Mouse (Mus musculus) adrenal gland, adult (tissue): ENCODE measurements around the gene Hcst.

ENCODE experiments used
- DNase-seq, 2 experiments: peaks; one replicate each; pipeline ENCODE4 v3.0.0; 2022 to 2023; ENCODE audit warnings: low spot score in 1 of 2; ENCODE audit not compliant: inconsistent age in 2 of 2

Hcst gene

DNA sequence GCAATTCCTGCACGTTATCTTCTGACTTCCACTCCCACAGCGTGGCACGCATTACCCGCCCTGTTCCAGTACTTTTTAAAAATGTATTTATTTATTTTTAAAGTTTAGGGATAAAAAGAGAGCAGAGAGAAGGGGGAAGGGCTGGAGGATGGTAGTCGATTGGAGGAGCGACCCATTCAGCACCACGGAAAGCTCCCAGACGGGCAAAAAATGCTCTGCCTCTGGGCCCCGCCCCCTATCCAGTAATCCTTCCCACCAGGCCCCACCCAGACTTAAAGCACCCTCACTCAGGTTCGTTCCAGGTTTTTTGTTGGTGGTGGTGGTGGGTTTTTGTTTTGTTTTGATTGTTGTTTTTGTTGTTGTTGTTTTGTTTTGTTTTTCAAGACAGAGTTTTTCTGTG is 14.6 kb upstream of the Hcst start:
- peak; percentile 48 to 89 for DNase-seq

DNA sequence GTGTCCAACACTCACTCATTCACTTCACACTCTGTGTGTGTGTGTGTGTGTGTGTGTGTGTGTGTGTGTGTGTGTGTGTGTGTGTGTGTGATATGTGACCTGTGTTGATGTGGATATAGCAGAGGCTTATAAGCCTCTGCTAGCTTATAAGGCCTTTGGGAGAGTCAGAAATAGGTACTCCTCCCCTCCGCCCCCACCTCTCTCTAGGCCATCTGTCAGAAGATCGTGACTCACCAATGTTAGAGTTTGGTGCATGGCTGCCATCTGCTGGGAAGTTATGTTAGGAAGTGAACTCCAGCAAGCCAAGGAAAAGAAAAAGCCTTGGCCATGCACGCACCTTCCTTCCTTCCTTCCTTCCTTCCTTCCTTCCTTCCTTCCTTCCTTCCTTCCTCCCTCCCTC is 12.1 kb upstream of the Hcst start:
- peak; percentile 71 to 89 for DNase-seq

DNA sequence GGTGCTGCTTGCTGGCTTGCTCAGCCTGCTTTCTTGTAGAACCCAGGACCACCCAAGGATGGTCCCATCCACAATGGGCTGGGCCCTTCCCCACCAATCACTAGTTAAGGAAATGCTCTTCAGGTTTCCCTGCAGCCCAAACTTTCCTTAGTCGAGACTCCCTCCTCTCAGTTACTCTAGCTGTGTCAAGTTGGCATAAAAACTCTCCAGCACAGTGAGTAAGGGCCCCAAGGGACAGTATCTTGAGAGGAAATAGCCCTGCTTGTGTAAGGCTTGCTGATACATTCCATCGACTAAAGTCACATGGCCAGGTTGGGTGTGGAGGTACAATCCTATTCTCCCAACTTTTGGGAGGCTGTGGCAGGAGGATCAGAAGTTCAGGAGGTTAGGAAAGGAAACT is 10.5 kb upstream of the Hcst start:
- DNase-seq, result no peak

DNA sequence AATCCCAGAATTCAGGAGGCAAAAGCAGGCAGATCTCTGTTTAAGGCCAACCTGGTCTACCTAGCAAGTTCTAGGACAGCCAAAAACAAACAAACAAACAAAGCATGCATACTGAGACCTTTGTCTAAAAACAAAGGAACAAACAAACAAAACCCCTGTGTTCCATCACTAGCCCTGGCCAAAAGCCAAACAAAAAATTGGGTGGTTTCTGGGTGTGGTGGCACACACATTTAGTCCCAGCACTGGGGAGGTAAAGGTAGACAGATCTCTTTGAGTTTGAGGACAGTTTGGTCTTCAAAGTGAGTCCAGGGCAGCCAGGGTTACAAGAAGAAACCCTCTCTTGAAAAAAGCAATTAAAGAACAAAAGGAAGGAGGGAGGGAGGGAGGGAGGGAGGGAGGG is 9.7 kb upstream of the Hcst start:
- DNase-seq, result no peak

DNA sequence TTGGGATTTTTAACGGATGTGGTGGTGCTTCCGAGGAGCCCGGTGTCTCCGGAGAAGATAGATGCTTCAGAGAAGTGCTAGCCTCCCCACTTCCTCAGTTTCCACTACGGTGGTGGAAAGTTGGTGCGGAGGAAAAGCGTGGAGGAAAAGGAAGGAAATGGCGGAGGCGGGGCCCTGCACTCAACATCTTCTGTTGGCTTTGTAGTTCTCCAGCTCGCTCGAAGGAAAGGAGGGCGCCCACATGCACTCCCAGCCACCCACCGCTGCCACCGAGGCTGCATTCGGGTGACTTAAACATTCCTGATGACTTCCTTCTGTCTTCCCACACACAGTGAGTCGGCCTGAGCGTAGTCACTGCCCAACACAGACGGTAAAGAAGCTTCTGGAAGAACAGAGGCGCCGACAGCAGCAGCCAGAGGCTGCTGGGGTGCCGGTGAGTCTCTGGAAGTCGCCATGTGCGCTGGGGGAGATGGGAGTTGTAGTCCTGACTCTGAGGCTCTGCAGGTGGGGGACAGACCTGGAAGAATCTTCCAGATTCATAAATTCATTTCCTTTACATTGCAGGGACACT is 3.5 kb upstream of the Hcst start:
- peak; percentile 43 to 69 for DNase-seq

DNA sequence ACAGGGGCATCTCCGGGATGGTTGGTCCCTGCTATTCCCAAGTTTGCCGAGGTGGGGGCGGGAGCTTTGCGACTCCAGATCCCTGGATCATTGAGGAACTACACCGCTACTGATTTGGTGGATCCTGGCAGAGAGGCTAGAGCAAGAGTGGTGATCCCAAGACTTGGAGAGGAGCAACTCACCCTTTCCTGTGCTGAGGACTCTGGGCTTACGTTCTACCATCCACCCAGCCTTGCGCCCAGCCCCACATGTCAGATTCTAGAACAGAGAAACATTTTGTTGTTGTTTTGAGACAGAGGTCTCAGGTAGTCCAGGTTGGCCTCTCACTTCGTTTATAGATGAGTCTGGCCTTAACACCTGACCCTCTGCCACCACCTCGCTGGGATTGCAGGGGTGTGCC is 2.9 kb upstream of the Hcst start:
- DNase-seq, result no peak

DNA sequence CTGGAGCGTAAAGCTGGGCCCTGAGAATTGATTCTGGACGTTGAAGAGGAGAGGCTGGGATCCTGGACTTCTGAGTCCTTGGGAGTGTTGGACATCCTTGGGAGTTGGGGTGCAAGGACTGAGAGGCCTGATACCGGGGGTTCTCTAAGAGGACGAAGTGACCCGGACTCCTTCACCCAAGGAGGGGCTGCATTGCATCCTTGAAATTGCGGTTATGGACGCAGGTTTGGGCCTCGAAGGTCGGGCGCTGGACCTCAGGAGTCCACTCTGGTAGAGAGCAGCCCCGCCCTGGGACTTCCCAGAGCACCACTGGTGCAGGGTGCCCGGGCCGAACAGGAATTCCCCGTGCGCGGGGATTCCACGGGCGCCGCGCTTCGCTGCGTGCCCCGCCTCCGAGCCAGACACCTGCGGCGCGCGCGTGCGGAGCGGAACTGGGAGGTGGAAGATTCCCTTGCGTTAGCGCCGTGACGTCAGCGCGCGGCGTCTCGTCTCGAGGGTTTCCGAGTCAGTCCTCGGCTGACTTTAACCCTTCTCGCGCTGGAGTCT is 2.3 kb upstream of the Hcst start:
- peak; percentile 91 to 96 for DNase-seq

DNA sequence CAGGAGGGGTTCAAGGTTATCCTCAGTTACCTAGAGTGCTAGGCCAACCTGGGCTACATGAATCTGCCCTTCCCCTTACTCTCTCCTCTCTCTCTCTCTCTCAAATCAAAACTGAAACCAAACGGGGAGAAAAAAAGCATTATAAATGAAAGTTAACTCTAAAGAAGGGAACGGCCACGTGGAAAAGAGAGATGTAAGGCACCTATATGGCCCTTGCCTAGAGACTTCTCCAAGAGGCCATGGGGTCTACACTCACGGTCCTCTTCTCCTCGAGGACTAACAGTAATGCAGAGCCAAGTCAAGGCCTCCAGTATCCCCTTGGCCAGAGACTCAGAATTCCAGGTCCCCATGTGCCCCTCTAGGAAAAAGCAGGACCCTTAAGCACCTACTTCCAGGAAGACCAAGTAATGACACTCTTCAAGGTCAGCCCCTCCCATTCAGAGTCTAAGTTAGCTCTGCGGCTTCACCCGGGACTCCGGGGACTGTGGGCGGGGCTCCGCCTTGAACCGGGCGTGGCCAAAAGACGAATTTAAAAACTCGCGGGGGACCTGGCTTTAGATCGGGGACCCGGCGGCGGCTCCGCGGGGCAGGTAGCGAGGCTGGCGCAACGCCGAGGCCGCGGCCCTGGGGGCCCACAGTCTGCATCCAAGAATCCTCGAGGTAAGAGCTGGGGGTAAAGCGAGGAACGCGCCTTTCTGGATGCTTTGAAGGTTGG is 1.7 kb upstream of the Hcst start, which contains the start of gene Nfkbid:
Gene Nfkbid, plus strand, starts transcription at position 558 of the 715 bp plus-strand sequence.
- peak; percentile 85 to 95 for DNase-seq

DNA sequence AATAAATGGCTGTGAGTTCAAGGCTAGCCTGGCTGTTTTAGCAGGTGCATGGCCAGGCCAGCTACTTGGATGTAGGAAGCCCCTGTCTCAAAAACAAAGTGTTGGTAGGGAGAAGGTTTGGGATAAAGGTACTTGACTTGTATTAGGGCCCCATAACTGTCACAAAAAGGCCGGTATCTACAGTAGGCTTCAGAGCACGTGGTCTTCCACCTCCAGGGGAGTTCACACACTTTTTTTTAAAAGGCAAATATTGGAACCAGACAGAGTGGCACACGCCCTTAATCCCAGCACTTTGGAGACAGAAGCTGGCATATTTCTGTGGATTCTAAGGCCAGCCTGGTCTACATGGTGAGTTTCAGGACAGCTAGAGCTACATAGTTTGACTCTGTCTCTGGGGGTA is 1.0 kb upstream of the Hcst start:
- DNase-seq, result no peak

DNA sequence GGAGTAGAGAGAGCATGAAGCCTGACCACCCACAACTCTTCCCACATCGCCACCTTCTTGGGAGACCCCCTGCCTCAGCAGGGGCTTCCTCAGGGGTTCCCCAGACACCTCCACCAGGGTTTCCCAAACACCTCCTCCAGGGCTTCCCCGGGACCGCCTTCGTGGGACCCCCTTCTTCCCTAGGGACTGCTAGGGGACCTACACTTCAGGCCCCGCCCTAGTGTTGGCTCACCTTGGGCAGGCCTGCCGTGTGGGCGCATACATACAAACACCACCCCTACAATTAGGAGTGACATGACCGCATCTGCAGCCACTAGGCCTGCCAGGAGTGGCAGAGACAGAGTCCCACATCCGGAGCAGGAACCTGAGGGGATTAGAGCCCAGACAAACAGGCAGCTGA is 1.8 kb downstream of the Hcst start:
- DNase-seq, result peak in 1 of 2 experiments; percentile 35

DNA sequence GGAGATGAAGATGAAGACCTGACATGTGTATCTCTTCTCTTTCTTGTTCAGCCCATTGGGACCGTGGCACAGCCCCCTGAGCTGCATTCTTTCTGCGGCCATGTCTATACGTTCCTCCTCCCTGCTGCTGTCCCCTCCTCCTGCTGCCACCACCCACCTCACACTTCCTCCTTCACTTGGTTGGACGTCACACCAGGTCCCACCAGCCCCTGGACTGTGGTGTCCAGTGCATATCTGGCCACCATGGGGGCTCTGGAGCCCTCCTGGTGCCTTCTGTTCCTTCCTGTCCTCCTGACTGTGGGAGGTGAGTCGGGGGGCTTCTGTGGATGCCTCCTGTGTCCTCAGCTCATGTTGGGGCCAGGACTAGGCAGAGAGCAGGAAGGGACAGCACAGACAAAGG is 6.1 kb downstream of the Hcst start, which contains the start of gene Tyrobp:
Gene Tyrobp, plus strand, starts transcription at position 165 of the 400 bp plus-strand sequence.
- DNase-seq, result peak in 1 of 2 experiments; percentile 47

DNA sequence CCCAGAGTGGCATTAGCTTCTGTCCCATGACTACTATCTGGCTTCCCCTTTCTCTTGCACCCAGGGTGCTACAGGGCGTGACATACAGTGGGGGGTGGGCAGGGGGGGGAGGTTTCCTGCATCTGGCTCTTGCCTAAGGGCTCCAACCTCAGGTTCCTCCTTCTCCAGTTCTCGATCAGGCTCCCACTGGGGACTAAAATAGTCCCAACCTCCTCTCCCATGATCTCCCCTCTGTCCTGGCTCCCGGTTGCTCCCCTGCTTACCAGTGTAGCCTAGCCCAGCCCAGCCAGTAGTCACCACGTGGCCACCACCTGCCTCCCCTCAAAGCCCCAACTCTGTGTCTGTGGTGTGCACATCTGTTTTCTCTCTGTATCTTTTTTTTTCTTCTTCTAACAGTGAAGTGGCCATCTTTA is 6.9 kb downstream of the Hcst start:
- DNase-seq, result peak in 1 of 2 experiments; percentile 38

DNA sequence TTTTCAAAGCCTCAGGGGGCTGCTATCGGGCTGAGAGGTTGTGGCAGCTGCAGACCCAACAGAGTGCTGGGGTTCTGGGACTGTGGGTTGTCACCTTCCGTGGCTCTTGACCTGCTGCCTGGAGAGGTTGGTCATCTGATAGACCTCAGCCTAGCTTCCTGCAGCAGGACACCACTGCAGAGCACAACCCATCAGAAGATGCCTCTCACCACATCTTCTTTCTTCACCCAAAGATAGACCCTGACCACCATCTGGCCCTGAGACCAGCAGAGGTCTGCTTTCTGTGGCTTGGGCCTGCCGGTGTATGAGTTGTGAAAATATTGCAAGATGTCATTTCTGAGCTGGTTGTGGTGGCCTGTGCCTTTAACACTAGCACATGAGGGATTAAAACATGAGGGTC is 8.6 kb downstream of the Hcst start:
- DNase-seq, result no peak

DNA sequence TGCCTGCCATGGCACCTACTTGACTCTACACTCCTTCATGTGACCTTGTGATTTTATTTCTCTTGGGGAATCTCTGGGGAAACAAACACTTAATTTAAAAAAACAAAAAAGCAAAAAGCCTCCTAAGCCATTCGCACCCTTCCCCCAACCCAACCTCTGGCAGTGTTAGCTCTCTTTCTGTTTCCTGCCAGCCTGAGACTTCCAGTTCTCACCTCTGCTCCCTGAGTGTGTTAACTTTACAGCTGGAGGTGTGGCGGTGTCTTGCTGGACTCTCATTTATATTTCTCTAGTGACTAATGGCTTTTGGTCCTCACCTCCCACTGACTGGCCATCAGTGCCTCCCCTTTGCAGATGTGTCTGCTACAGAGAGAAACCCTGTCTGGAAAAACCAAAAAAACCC is 9.9 kb downstream of the Hcst start:
- DNase-seq, result no peak

DNA sequence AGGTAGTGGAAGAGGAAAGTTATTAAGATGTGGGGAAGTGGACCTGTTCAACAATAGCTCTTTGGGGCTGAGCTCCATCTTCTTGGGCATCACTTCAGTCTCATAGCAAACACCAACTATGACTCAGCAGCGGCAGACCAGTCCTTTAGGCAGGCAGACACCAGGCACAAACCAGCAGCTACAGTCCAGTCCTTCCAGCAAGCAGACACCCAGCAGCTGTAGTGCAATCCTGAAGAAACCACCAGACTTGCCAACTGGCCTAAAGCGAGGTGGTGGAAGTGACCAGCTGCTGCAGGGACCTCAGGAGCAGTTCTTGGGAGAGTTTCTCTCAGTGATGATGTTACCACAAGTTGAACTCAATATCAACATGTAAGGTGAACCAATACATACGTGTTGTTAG is 11.0 kb downstream of the Hcst start:
- no peak for DNase-seq

DNA sequence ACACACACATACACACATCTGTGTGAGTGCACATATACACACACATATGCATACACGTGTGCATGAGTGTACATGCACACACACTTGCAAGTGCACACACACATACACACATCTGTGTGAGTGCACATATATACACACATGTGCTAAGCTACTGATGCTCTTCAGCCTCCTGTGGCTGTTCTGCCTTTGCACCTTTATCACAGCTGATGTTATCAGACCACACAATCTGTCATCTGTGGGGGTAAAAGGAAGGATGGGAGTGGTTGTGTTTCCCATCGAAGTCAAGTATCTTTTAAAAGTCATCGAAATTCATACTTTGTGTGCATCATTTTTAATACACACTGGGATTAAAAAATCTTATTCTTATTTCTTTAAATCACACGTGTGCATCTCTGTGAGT is 17.3 kb downstream of the Hcst start:
- DNase-seq, result no peak

DNA sequence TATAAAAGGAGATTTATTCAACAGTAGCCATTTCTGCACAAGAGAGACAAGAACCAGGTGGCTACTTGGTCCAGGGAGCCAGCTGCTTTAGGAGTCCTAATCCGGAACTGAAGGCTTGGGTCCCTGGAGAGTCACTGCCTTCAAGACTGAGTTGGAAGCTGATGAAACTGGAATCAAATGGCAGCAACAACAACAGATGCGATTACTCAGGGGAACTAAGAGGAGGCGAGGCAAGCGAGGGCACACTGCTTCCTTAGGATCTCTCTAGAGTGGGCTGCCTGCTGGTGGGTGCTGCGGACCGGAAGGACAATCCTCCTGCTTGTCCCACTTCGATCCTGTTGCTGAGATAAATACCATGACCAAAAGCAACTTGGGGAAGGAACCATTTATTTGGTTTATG is 20.0 kb downstream of the Hcst start:
- DNase-seq, result no peak

DNA sequence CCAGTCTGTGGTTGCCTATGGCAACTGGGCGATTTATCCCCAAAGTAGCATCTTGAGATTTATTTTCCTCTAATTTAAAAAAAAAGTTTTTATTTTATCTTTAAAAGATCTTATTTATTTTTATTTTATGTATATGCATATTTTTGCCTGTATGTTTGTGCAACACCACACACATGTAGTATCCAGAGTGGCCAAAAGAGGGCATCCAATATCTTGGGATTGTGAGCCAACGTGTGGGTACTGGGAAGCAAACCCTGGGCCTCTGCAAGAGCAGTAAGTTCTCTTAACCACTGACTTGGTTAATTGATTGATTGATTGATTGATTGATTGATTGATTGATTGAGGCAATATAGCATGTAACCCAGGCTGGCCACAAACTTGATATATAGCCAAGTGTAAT is 24.8 kb downstream of the Hcst start:
- DNase-seq, result peak in 1 of 2 experiments; percentile 64

DNA sequence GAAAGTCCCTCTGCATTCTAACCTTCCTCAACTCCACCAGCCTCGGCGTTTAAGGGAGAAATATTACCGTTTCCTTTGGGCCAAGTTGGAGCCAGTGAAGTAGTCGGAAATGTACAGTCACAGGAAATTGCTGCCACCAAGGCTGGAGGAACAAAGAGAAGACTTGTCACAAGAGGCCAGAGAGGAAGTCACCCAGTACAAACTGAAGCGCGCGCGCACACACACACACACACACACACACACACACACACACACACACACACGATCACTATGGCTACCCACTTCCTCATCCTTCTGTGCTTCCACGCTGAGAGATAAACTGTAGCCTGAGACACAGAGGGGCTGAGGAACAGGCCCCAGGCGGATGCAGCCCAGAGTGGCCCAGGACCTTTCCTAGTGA is 25.3 kb downstream of the Hcst start:
- DNase-seq, result peak; percentile 56 to 84

DNA sequence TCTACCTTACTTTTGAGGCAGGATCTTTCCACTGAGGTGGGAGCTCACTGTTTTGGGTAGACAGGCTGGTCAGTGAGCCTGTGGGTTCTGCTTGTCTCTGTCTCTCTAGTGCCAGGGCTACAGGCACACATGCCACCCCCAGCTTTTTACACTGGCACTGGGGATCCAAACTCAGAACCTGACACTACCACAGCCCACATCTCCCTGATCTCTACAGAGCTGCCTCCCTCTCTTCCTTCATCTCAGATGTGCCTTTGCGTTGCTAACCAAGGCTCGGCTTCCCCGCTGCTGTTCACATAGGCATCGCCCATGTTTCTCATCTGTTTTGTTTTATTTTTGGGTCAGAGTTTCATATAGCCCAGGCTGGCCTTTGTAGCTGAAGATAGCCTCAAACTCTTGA is 26.0 kb downstream of the Hcst start:
- no peak for DNase-seq

DNA sequence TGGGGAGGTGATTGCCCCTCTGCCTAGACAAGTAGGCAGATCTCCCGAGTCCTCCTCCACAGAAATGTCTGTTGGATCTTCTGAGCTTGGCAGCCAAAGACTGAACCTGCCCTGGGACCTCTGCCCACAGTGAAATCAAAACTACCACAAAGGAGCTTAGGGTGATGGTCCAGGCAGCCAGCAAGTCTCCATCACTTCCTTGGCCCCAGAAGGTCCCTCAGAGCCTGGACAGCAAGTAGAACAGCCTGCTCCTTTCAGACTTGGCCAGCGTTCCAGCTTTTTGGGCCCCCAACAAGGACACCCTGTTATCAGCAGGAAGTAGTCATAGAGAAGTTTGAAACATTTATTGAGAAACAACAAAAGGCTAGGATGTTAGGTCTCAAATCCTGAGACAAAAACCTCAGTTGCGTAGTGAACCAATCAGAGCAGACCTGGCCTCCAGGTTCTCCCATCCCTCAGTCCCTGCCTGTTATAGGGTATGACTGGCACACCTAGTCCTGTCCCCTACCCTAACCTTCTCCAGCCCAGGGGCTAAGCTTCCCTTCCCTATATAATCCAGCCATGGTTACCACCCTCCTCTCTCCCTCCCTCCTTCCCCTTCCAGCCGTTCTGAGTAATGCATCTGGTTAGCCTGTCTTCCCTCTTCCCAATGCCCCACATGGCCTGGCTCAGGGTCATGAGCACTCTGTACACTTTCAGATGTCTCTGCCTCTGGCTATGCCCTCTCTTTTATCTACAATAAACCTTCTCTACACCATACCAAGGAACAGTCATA is 26.7 kb downstream of the Hcst start:
- DNase-seq, result peak in 1 of 2 experiments; percentile 64

DNA sequence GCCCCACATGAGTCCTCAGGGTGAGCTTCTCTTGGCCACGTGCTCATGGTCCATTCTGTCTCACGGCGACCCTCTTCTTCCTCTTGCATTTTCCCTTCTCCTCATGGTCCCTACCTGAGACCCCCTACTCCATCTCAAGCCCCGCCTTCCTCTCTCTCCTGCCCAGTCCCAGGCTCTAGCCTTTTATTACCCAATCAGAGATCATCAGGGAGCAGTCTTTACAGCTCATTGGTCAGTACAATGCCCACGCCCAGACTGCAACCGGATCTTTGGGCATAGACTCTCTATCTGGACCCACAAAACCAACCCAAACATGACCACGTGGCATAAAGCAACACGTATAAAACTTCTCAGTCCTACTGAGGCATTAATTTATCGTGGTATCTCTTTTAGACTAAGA is 35.5 kb downstream of the Hcst start:
- DNase-seq, result no peak
